8 mouse cellular contexts compared by ENCODE assay signal in the genomic region with DNA sequence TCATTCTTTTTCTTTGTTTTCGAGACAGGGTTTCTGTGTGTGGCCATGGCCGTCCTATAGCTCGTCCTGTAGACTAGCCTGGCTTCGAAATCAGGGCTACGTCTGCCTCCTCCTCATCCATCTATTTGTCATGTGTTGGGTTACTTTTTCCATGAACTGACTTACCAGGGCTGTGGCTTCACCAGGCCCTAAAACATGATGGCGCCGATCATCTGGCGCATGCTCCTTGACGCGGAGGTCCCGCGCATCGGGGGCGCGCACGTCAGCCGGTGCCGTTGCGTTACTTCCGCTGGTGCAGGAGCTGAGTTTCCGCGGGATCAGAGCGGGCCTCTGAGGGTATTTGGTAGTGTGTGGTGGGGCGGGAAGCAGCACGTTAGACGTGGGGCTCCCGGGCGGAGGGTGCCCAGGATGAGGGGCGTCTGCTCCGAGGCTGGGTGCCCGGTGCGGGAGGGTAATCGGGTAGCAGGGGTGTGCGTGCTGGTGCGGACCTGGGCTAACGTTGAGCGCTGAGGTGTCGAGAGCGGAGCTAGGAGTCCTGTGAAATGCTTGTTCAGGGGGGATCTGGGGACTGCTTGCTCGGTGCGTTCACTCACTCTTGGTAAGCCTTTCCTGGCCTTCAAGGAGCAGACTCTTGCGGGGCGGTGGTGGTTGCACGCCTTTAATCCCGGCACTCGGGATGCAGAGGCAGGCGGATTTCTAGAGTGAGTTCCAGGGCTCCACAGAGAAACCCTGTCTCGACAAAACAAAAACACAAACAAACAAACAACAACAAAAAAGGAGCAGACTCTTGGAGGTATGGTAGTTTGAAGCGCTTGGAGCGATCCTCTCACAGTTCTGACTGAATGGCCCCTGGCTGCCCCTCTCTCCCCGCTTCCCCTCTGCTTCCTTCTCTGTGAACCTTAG. TPM values are rescaled to one million over a fixed set of nuclear protein-coding genes. Genes with fewer than 3 reads are reported as not detected.
DNase-seq lines count a peak whose midpoint lies in the region; ATAC-seq and TF ChIP-seq lines count a peak whose summit lies in the region.
"Not testable (repeated sequence)": the region's sequence is repeated elsewhere in the genome, so short reads cannot be mapped to it uniquely, and the experiment has no call there.

Gene Syt11 (minus strand): TSS at position 226 of the 903 bp plus-strand sequence.

- H3K9me3 ChIP-seq in ES-Bruce4 (replicated peaks; ENCODE audit: control insufficient read depth, insufficient read depth, low read length, poor library complexity, severe bottlenecking); forebrain, embryonic 11.5 days (ENCODE audit: control insufficient read depth, low read length); liver, embryonic 13.5 days (replicated peaks); midbrain, postnatal 0 days (ENCODE audit: low read length): not testable (repeated sequence)

- TF ChIP-seq EP300 in ES-Bruce4 (IDR thresholded peaks at IDR 0.05; ENCODE audit: insufficient read depth, low read depth, low read length) = not testable (repeated sequence)

- peak within 1 kb of the TSS; percentile 73 for H3K4me3 ChIP-seq in ES-Bruce4 (ENCODE audit: low read depth, low read length)
- H3K4me3 ChIP-seq in forebrain, embryonic 11.5 days (ENCODE audit: low read depth, low read length) = peak within 1 kb of the TSS; percentile 35
- peak within 1 kb of the TSS; percentile 59 for H3K4me3 ChIP-seq in liver, embryonic 13.5 days (replicated peaks)
- peak within 1 kb of the TSS; percentile 29 for H3K4me3 ChIP-seq in midbrain, postnatal 0 days (ENCODE audit: low read depth, low read length)
- peak within 1 kb of the TSS; percentile 92 for H3K4me3 ChIP-seq in testis, adult 2 months (ENCODE audit: control insufficient read depth, low read depth, low read length)

- peak within 1 kb of the TSS; percentile 35; the same call in 1 of the 2 replicates for H3K4me2 ChIP-seq in forebrain, embryonic 11.5 days (ENCODE audit: low read depth, low read length, severe bottlenecking)
- H3K4me2 ChIP-seq in liver, embryonic 13.5 days = peak within 1 kb of the TSS; percentile 62
- peak within 1 kb of the TSS; percentile 18; the same call in 1 of the 2 replicates for H3K4me2 ChIP-seq in midbrain, postnatal 0 days (ENCODE audit: low read depth, low read length, poor library complexity, severe bottlenecking)

- peak; percentile 24 for DNase-seq in c-Kit-positive CD71-positive TER-119-negative erythroid progenitor cells, embryonic 14.5 days (ENCODE audit: low read depth)
- not testable (repeated sequence) for DNase-seq in forebrain, embryonic 11.5 days (ENCODE audit: low spot score); midbrain, postnatal 0 days (ENCODE audit: low spot score)
- peak; percentile 43 to 53 for DNase-seq in heart, postnatal 10 days
- peak; percentile 20 to 59 for DNase-seq in kidney, postnatal 4 days
- DNase-seq in liver, embryonic 13.5 days = peak; percentile 27

- peak within 1 kb of the TSS; percentile 92 for H3K9ac ChIP-seq in ES-Bruce4 (ENCODE audit: low read depth, poor library complexity, severe bottlenecking)
- H3K9ac ChIP-seq in forebrain, embryonic 11.5 days (ENCODE audit: low read length) = peak within 1 kb of the TSS; percentile 39
- peak within 1 kb of the TSS; percentile 64 for H3K9ac ChIP-seq in liver, embryonic 13.5 days
- not testable (repeated sequence) for H3K9ac ChIP-seq in midbrain, postnatal 0 days (replicated peaks; ENCODE audit: low read length, poor library complexity, severe bottlenecking)

- WGBS in forebrain, embryonic 11.5 days = 6% methylated on average over 28 of the region's 51 CpGs
- WGBS in liver, embryonic 13.5 days (ENCODE audit: insufficient replicate concordance) = 2% methylated on average over 36 of the region's 51 CpGs
- WGBS in midbrain, postnatal 0 days = 3% methylated on average over 28 of the region's 51 CpGs

- H3K27ac ChIP-seq in ES-Bruce4 (ENCODE audit: insufficient read depth, low read length) = peak within 1 kb of the TSS; percentile 26; the same call in 1 of the 2 replicates
- H3K27ac ChIP-seq in forebrain, embryonic 11.5 days (ENCODE audit: low read depth, low read length) = 0 out of 2 replicates have a peak within 1 kb of the TSS, but pooled peaks have one; percentile 21
- H3K27ac ChIP-seq in liver, embryonic 13.5 days = peak within 1 kb of the TSS; percentile 18; the same call in 1 of the 2 replicates
- H3K27ac ChIP-seq in midbrain, postnatal 0 days (ENCODE audit: low read depth, low read length) = peak within 1 kb of the TSS; percentile 59; the same call in 1 of the 2 replicates
- peak within 1 kb of the TSS; percentile 94 for H3K27ac ChIP-seq in testis, adult 2 months (ENCODE audit: control insufficient read depth, insufficient read depth, low read depth, low read length)

- peak; percentile 37 for ATAC-seq in forebrain, embryonic 11.5 days (replicated peaks; ENCODE audit: low FRiP score)
- ATAC-seq in liver, embryonic 13.5 days (ENCODE audit: low read depth) = peak; percentile 85
- peak; percentile 66 for ATAC-seq in midbrain, postnatal 0 days (ENCODE audit: low FRiP score)

- H3K27me3 ChIP-seq in ES-Bruce4 (ENCODE audit: control insufficient read depth, insufficient read depth, low read length, poor library complexity, severe bottlenecking); forebrain, embryonic 11.5 days (ENCODE audit: control insufficient read depth, insufficient read depth, low read length); liver, embryonic 13.5 days; midbrain, postnatal 0 days (ENCODE audit: insufficient read depth, low read length); testis, adult 2 months (ENCODE audit: control insufficient read depth, insufficient read depth, low read length): not testable (repeated sequence)

- H3K4me1 ChIP-seq in ES-Bruce4 (ENCODE audit: control insufficient read depth, insufficient read depth, low read length); forebrain, embryonic 11.5 days (replicated peaks; ENCODE audit: control insufficient read depth, insufficient read depth, low read length); liver, embryonic 13.5 days (replicated peaks); midbrain, postnatal 0 days (ENCODE audit: insufficient read depth, low read length); testis, adult 2 months (ENCODE audit: control insufficient read depth, insufficient read depth, low read length): not testable (repeated sequence)

- not testable (repeated sequence) for H3K36me3 ChIP-seq in ES-Bruce4 (ENCODE audit: control insufficient read depth, insufficient read depth, low read length, poor library complexity, severe bottlenecking); forebrain, embryonic 11.5 days (ENCODE audit: control insufficient read depth, insufficient read depth, low read length); liver, embryonic 13.5 days; midbrain, postnatal 0 days (ENCODE audit: insufficient read depth, low read length); testis, adult 2 months (ENCODE audit: control insufficient read depth, insufficient read depth, low read length)

- intact Hi-C loops in heart, postnatal 10 days (cut with DNase I) = not testable (repeated sequence)

- TF ChIP-seq CTCF in ES-Bruce4 (IDR thresholded peaks at IDR 0.05; ENCODE audit: low read depth, low read length); midbrain, postnatal 0 days (IDR thresholded peaks at IDR 0.05); testis, adult 2 months (IDR thresholded peaks at IDR 0.05; ENCODE audit: control insufficient read depth, insufficient read depth, insufficient replicate concordance, low read depth, low read length): not testable (repeated sequence)

- not testable (repeated sequence) for TF ChIP-seq POLR2A in ES-Bruce4 (IDR thresholded peaks at IDR 0.05; ENCODE audit: insufficient read depth, low read length)
- TF ChIP-seq POLR2A in testis, adult 2 months (IDR thresholded peaks at IDR 0.05; ENCODE audit: control insufficient read depth, low read depth, low read length) = peak; percentile 31; the same call in 1 of the 2 replicates

RNA-seq across cellular contexts. Expression of gene Syt11, which starts in this region (rescaled TPM):
- polyA plus RNA-seq in ES-Bruce4 (2011; ENCODE audit: insufficient read depth, insufficient read length, low read depth, missing spikeins) = 9.0 and 9.5 TPM in 2 replicates
- 184 and 193 TPM in 2 replicates for polyA plus RNA-seq in forebrain, embryonic 11.5 days (2014; fragmentation: Nextera tagmentation; extraction: Ambion mirVana)
- total RNA-seq in heart, postnatal 10 days (2021) = 1 to 10 TPM; 5.7 to 6.7 TPM
- 1.2 and 1.3 TPM in 2 replicates for polyA plus RNA-seq in liver, embryonic 13.5 days (2015; fragmentation: Nextera tagmentation; extraction: Ambion mirVana)
- total RNA-seq in midbrain, postnatal 0 days (2014; rRNA removed) = 142 and 150 TPM in 2 replicates
- polyA plus RNA-seq in midbrain, postnatal 0 days (2015; fragmentation: Nextera tagmentation; extraction: Ambion mirVana) = 243 and 246 TPM in 2 replicates
- 41.0 and 41.5 TPM in 2 replicates for polyA plus RNA-seq in testis, adult 2 months (2012; rRNA removed)

Comparison
In these comparisons a context has a peak if more than half of its experiments do, and no peak if none do; other contexts are left out.
1. RNA of gene Syt11 (total RNA-seq): 142 to 150 TPM in midbrain, postnatal 0 days; 5.7 to 6.7 TPM in heart, postnatal 10 days; every median in the first group is over 10 times any median in the second.
2. H3K27ac ChIP-seq: peak in every context shown above with its lines; median percentile 94 in testis, adult 2 months; 59 in midbrain, postnatal 0 days; 26 in ES-Bruce4; 21 in forebrain, embryonic 11.5 days; 18 in liver, embryonic 13.5 days.
3. H3K4me3 ChIP-seq: peak in every context shown above with its lines; median percentile 92 in testis, adult 2 months; 73 in ES-Bruce4; 59 in liver, embryonic 13.5 days; 35 in forebrain, embryonic 11.5 days; 29 in midbrain, postnatal 0 days.
4. Peak in every context shown above with its lines, with median percentiles within 50 percentile points of each other: ATAC-seq and H3K4me2 ChIP-seq.